Mouse (Mus musculus) lung, embryonic 14.5 days (tissue): ENCODE results near the gene Rab40c. TPM values are rescaled to one million over a fixed set of nuclear protein-coding genes. Genes with fewer than 3 reads are reported as not detected.

ENCODE experiments used
- ATAC-seq: fragments of 200-750 bp; cut with Nextera tagmentation; 2 replicates; pipeline ENCODE4 v1.8.0; 2017; ENCODE audit warnings: mild to moderate bottlenecking, moderate TSS enrichment, moderate library complexity; ENCODE audit not compliant: insufficient read depth
- DNase-seq: peaks from one replicate; pipeline ENCODE4 v3.0.0-alpha.2; 2015
- H3K27ac ChIP-seq: fragments of 300-500 bp; sonication (generic); 2 replicates; pipeline ENCODE4 v1.5.1; 2014; ENCODE audit warnings: low read depth, mild to moderate bottlenecking, moderate library complexity
- H3K27me3 ChIP-seq: fragments of 300-500 bp; sonication (generic); 2 replicates; pipeline ENCODE4 v1.6.1; 2014; ENCODE audit warnings: low read length, control low read depth; ENCODE audit not compliant: insufficient read depth
- H3K36me3 ChIP-seq: fragments of 300-500 bp; sonication (generic); 2 replicates; pipeline ENCODE4 v1.6.1; 2014; ENCODE audit warnings: control low read depth; ENCODE audit not compliant: insufficient read depth
- H3K4me1 ChIP-seq: fragments of 300-500 bp; sonication (generic); 2 replicates; pipeline ENCODE4 v1.6.1; 2014; ENCODE audit warnings: antibody characterized with exemption, control low read depth; ENCODE audit not compliant: insufficient read depth
- H3K4me2 ChIP-seq: fragments of 300-500 bp; sonication (generic); 2 replicates; pipeline ENCODE4 v1.6.1; 2014; ENCODE audit warnings: mild to moderate bottlenecking
- H3K4me3 ChIP-seq: fragments of 300-500 bp; sonication (generic); 2 replicates; pipeline ENCODE4 v1.5.1; 2014; ENCODE audit warnings: low read depth, low read length
- H3K9ac ChIP-seq: fragments of 300-500 bp; sonication (generic); 2 replicates; pipeline ENCODE4 v1.6.1; 2014
- H3K9me3 ChIP-seq: fragments of 300-500 bp; sonication (generic); 2 replicates; pipeline ENCODE4 v1.6.1; 2016; ENCODE audit warnings: low read depth, low read length, control low read depth
- CTCF ChIP-seq: IDR thresholded peaks from 2 replicates; pipeline ENCODE4 v1.5.1; 2016; ENCODE audit warnings: antibody characterized with exemption, low read depth
- WGBS: fragments of 180-500 bp; shearing (Covaris S2); extraction: QIAGEN DNeasy Blood & Tissue Kit; methylation state at CpG from one replicate; pipeline ENCODE4 v1.1.7; 2014; 5-methylcytosine and 5-hydroxymethylcytosine counted together
- polyA plus RNA-seq: library from polyadenylated mRNA; unstranded; fragments of >200 nt; fragmentation: Nextera tagmentation; extraction: Ambion mirVana; gene quantifications from 2 replicates; pipeline ENCODE4 v1.2.1, GENCODE M21; 2014

Gene Rab40c
- polyA plus RNA-seq, 1 experiment from 2014 or later, result 15.4 TPM

- Histone ChIP-seq H3K27me3 (no peaks in the 10 kb centered on the region), H3K27ac (peak overlapping the region; percentile 95), H3K9me3 (no peaks in the 10 kb centered on the region), H3K36me3 (peaks cover 17% of the 10 kb centered on the region), H3K4me1 (no peaks in the 10 kb centered on the region; the same call in 1 of the 2 replicates), H3K9ac (peak overlapping the region; percentile 98), H3K4me2 (peak overlapping the region; percentile 73), H3K4me3 (peak overlapping the region; percentile 94)
- WGBS, result 3% methylated on average over 54 of the region's 54 CpGs
- ATAC-seq (peak; percentile 81), DNase-seq (peak; percentile 88)
- TF ChIP-seq CTCF, result no peak
These were observed 22.1 kb upstream of the Rab40c start for GRCm38 (mm10) chr17:25941511-25942241.

DNA sequence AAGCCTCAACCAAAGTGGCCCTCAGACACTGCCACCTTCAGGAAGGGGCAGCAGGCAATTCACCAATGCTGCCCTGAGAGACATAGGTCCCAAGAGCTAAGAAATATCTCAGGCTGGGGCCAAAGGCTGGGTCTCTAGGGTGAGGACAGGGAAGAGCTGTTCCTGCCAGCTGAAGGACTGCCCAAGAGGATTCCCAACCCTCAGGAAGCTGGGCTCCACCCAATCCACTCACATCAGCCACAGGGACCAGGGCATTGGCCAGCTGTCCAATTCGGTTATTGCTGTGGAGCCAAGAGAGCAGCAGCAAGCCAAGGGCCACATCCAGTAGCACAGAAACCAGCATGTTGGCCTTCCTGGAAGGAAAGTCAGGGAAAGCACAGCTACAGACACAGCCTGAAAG lies 15.0 kb upstream of the Rab40c start:
- WGBS, result 90% methylated on average over 1 of the region's 1 CpGs
- Histone ChIP-seq H3K36me3 (peaks cover 83% of the 10 kb centered on the region), H3K27ac (no peak overlapping the region), H3K27me3 (no peaks in the 10 kb centered on the region), H3K9me3 (no peaks in the 10 kb centered on the region), H3K4me2 (no peak overlapping the region), H3K4me3 (no peak overlapping the region), H3K9ac (no peak overlapping the region), H3K4me1 (no peaks in the 10 kb centered on the region)
- DNase-seq (no peak), ATAC-seq (no peak)
- no peak for TF ChIP-seq CTCF

DNA sequence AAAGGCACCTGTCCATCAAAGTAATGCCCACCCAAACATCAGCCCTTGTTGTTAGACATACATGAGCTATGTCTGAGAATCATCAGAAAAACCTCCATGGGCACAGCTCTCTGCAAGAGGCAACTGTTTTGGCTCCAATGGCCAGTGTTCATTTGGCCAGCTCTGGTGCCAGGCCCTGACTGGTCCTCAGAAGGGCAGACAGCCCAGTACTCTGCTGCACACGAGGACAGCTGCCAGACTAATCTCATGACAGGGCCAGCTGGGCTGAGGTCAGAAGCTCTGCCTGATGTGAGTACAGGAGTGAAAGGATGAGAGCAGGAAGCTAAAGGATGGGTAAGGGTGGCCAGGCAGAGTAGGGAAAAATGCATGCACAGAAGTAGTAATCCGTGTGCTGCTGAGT lies 5.8 kb upstream of the Rab40c start:
- Histone ChIP-seq H3K27me3 (no peaks in the 10 kb centered on the region), H3K36me3 (peaks cover 40% of the 10 kb centered on the region), H3K4me1 (no peaks in the 10 kb centered on the region), H3K9me3 (no peaks in the 10 kb centered on the region), H3K9ac (no peak overlapping the region), H3K4me2 (no peak overlapping the region), H3K27ac (no peak overlapping the region), H3K4me3 (no peak overlapping the region)
- ATAC-seq (no peak), DNase-seq (no peak)
- 78% methylated on average over 2 of the region's 2 CpGs for WGBS
- TF ChIP-seq CTCF, result no peak

GRCm38 (mm10) chr17:25922120-25922519 lies 2.6 kb upstream of the Rab40c start:
- Histone ChIP-seq H3K4me3 (no peak overlapping the region), H3K36me3 (peaks cover 14% of the 10 kb centered on the region), H3K4me2 (no peak overlapping the region), H3K9ac (no peak overlapping the region), H3K4me1 (peaks cover 10% of the 10 kb centered on the region; the same call in 1 of the 2 replicates), H3K27me3 (no peaks in the 10 kb centered on the region), H3K27ac (no peak overlapping the region), H3K9me3 (no peaks in the 10 kb centered on the region)
- DNase-seq (peak; percentile 21), ATAC-seq (no peak)
- whole genome bisulfite sequencing, result 62% methylated on average over 5 of the region's 5 CpGs
- TF ChIP-seq CTCF, result no peak

GRCm38 (mm10) chr17:25919786-25920642 lies 487 bp upstream of the Rab40c start:
- Histone ChIP-seq H3K27me3 (no peaks in the 10 kb centered on the region), H3K9ac (peak overlapping the region; percentile 77), H3K36me3 (0 out of 2 replicates have a peak, but pooled peaks cover 4% of the 10 kb centered on the region), H3K9me3 (no peaks in the 10 kb centered on the region), H3K4me2 (peak overlapping the region; percentile 59), H3K4me3 (peak overlapping the region; percentile 97), H3K27ac (peak overlapping the region; percentile 75), H3K4me1 (peaks cover 10% of the 10 kb centered on the region; the same call in 1 of the 2 replicates)
- ATAC-seq, result peak; percentile 99
- TF ChIP-seq CTCF, result peak; percentile 1; the same call in 1 of the 2 replicates
- under 1% methylated on average over 35 of the region's 40 CpGs for WGBS
- DNase-seq, result peak; percentile 100

GRCm38 (mm10) chr17:25918037-25918750 lies 1.3 kb downstream of the Rab40c start:
- no peak for TF ChIP-seq CTCF
- DNase-seq (no peak), ATAC-seq (no peak)
- WGBS, result 79% methylated on average over 9 of the region's 9 CpGs
- H3K9ac ChIP-seq, result peak overlapping the region; percentile 77
- peak overlapping the region; percentile 92 for H3K4me2 ChIP-seq
- H3K4me3 ChIP-seq, result peak overlapping the region; percentile 97
- peaks cover 10% of the 10 kb centered on the region; the same call in 1 of the 2 replicates for H3K4me1 ChIP-seq
- H3K9me3 ChIP-seq, result no peaks in the 10 kb centered on the region
- H3K27ac ChIP-seq, result no peak overlapping the region
- 0 out of 2 replicates have a peak, but pooled peaks cover 4% of the 10 kb centered on the region for H3K36me3 ChIP-seq
- no peaks in the 10 kb centered on the region for H3K27me3 ChIP-seq
